Comparison of ENCODE assay signal across 17 mouse cellular contexts in the genomic region with DNA sequence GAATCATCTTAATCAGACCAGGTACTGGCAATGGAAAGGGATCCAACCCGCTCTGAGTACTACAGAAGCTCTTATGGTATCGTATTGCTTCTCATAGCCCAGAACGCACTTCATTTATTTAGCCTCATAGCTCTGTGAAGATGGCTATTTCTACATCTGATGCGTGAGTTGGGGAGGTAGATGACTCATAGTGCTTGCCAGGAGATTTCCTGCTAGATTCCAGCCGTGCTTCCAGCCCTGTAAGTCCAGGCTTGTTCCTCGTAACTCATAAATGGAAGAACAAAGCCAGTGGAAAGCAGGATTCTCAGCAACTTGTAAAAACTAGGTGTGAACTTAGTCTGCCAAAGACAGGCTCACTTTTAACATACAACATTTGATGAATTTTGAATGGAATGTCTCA.
DNase-seq lines count a peak whose midpoint lies in the region.
"Had no signal": no experiment of that assay in that cellular context is flagged by ENCODE, and none has a peak within 500 bp of the region (broad histone marks: within the 10 kb centered on the region; RNA-seq: fewer than 3 reads in every experiment).

No protein-coding gene starts in this region.

- intact Hi-C loops in heart, postnatal 36 days (cut with DNase I): no loop called here

- peak; percentile 10 to 22 for DNase-seq in frontal cortex, postnatal 36 days (ENCODE audit: low spot score in 2 of 2)
- no peak for DNase-seq in frontal cortex, postnatal 10 days (ENCODE audit: low spot score in 2 of 2)
- peak; percentile 11 for DNase-seq in right cerebral cortex, postnatal 25 days
- DNase-seq in right cerebral cortex, postnatal 14 days: no peak
- peak; percentile 4 for DNase-seq in fat pad, adult 2 months (ENCODE audit: extremely low read depth, low read depth, low spot score)
- no peak for DNase-seq in testis, postnatal 14 days (ENCODE audit: low spot score)
- no peak for DNase-seq in heart, postnatal 36 days
- DNase-seq: adrenal gland, adult 8-10 months; adrenal gland, postnatal 36 days; B cell, adult 2 months; cerebellum, adult 11 months; cerebellum, adult 8-10 months; cerebellum, postnatal 14 days; embryo, embryonic 11 days; gastrocnemius, postnatal 14 days; heart, adult 2 months; heart, postnatal 14 days had no signal

Comparison
In these comparisons a context has a peak if more than half of its experiments do, and no peak if none do; other contexts are left out.
1. DNase-seq: peak in frontal cortex, postnatal 36 days (2 of 2), right cerebral cortex, postnatal 25 days (single experiment) and fat pad, adult 2 months (single experiment); none in frontal cortex, postnatal 10 days (0 of 2), right cerebral cortex, postnatal 14 days (single experiment), testis, postnatal 14 days (single experiment) and heart, postnatal 36 days (0 of 2).